Mouse (Mus musculus): ENCODE data around the gene Vsir. TPM values are rescaled to one million over a fixed set of nuclear protein-coding genes. Genes with fewer than 3 reads are reported as not detected.

Vsir gene
- polyA plus RNA-seq, 1 experiment from 2014 or later = 4.3 TPM

- no peaks in the 10 kb centered on the region for H3K36me3 ChIP-seq (ENCODE audit: control insufficient read depth, insufficient read depth, low read length)
- H3K4me2 ChIP-seq (replicated peaks; ENCODE audit: low read depth) = no peak overlapping the region
- no peak for ATAC-seq (ENCODE audit: low FRiP score, low TSS enrichment)
- WGBS = 3% methylated on average over 3 of the region's 3 CpGs
- no peaks in the 10 kb centered on the region for H3K4me1 ChIP-seq (replicated peaks; ENCODE audit: control insufficient read depth, insufficient read depth)
- no peak overlapping the region for H3K27ac ChIP-seq (replicated peaks)
- H3K4me3 ChIP-seq (ENCODE audit: low read depth, low read length) = no peak overlapping the region
- no peak overlapping the region for H3K9ac ChIP-seq (ENCODE audit: low read length)
- peak; percentile 78 for DNase-seq (ENCODE audit: low spot score)
- TF ChIP-seq EP300 (optimal IDR thresholded peaks at IDR 0.05) (no peak), CTCF (IDR thresholded peaks at IDR 0.05; ENCODE audit: low read depth) (peak; percentile 89)
- H3K9me3 ChIP-seq (ENCODE audit: control insufficient read depth, low read length) = no peaks in the 10 kb centered on the region
- H3K27me3 ChIP-seq (ENCODE audit: control insufficient read depth, insufficient read depth, low read length) = no peaks in the 10 kb centered on the region
Observed at GRCm38 (mm10) chr10:60418137-60418536, 71.5 kb downstream of the Vsir start.

- no peak for DNase-seq (ENCODE audit: low spot score)
- TF ChIP-seq CTCF (IDR thresholded peaks at IDR 0.05; ENCODE audit: low read depth) (peak; percentile 70), EP300 (optimal IDR thresholded peaks at IDR 0.05) (no peak)
Observed at GRCm38 (mm10) chr10:60419624-60420023, 73.0 kb downstream of the Vsir start.

More at GRCm38 (mm10) chr10:60419624-60420023, 73.0 kb downstream of the Vsir start:
- Histone ChIP-seq H3K9me3 (ENCODE audit: control insufficient read depth, low read length) (no peaks in the 10 kb centered on the region), H3K27me3 (ENCODE audit: control insufficient read depth, insufficient read depth, low read length) (no peaks in the 10 kb centered on the region), H3K4me1 (replicated peaks; ENCODE audit: control insufficient read depth, insufficient read depth) (no peaks in the 10 kb centered on the region), H3K27ac (replicated peaks) (no peak overlapping the region), H3K4me2 (replicated peaks; ENCODE audit: low read depth) (no peak overlapping the region), H3K4me3 (ENCODE audit: low read depth, low read length) (no peak overlapping the region), H3K36me3 (ENCODE audit: control insufficient read depth, insufficient read depth, low read length) (no peaks in the 10 kb centered on the region), H3K9ac (ENCODE audit: low read length) (no peak overlapping the region)
- WGBS = 32% methylated on average over 4 of the region's 4 CpGs
- ATAC-seq (ENCODE audit: low FRiP score, low TSS enrichment) = no peak

Other genes starting within 250 kb of the Vsir start
- gene Spock2, start 240.6 kb upstream of the Vsir start, polyA plus RNA-seq (2015; fragmentation: Nextera tagmentation; extraction: Ambion mirVana) = 3.6 and 4.1 TPM in 2 replicates
- 1.1 and 1.4 TPM in 2 replicates for gene Chst3, start 127.6 kb upstream of the Vsir start, polyA plus RNA-seq (2015; fragmentation: Nextera tagmentation; extraction: Ambion mirVana)
- 128 and 129 TPM in 2 replicates for gene Psap, start 69.2 kb upstream of the Vsir start, polyA plus RNA-seq (2015; fragmentation: Nextera tagmentation; extraction: Ambion mirVana)
- 0.74 and 1.0 TPM in 2 replicates for gene Gm17455, start 52.9 kb downstream of the Vsir start, polyA plus RNA-seq (2015; fragmentation: Nextera tagmentation; extraction: Ambion mirVana)